Mouse (Mus musculus) adrenal gland, adult (tissue): ENCODE measurements at regions not wholly inside any gene's neighbourhood (a gene's known extent, or its start where the extent isn't known, plus 50 kb on each side); places are given as distances from the start of the nearest gene placed in this dataset.

Source experiments
- DNase-seq, 2 experiments: peaks; one replicate each; pipeline ENCODE4 v3.0.0; 2022 to 2023; ENCODE audit warnings: low spot score in 1 of 2; ENCODE audit not compliant: inconsistent age in 2 of 2

- DNase-seq: no peak
These were observed 194.7 kb upstream of the Rfx3 start for GRCm38 (mm10) chr19:28205691-28206090.

- no peak for DNase-seq
These were observed 192.8 kb upstream of the Rfx3 start for GRCm38 (mm10) chr19:28203719-28204118.

GRCm38 (mm10) chr19:28199385-28199784 is 188.4 kb upstream of the Rfx3 start:
- DNase-seq: no peak

GRCm38 (mm10) chr19:28196881-28197280 is 185.9 kb upstream of the Rfx3 start:
- no peak for DNase-seq

GRCm38 (mm10) chr19:28192248-28192647 is 181.3 kb upstream of the Rfx3 start:
- no peak for DNase-seq

- no peak for DNase-seq
These were observed 180.6 kb upstream of the Rfx3 start for GRCm38 (mm10) chr19:28191428-28192116.

GRCm38 (mm10) chr19:28190250-28190649 is 179.3 kb upstream of the Rfx3 start:
- DNase-seq: no peak

- no peak for DNase-seq
These were observed 177.4 kb upstream of the Rfx3 start for GRCm38 (mm10) chr19:28188363-28188762.

GRCm38 (mm10) chr19:28182411-28183182 is 171.6 kb upstream of the Rfx3 start:
- no peak for DNase-seq

GRCm38 (mm10) chr19:28181171-28181570 is 170.2 kb upstream of the Rfx3 start:
- no peak for DNase-seq

- DNase-seq: no peak
These were observed 167.1 kb upstream of the Rfx3 start for GRCm38 (mm10) chr19:28178114-28178513.

GRCm38 (mm10) chr19:28176821-28177220 is 165.9 kb upstream of the Rfx3 start:
- no peak for DNase-seq

- DNase-seq: no peak
These were observed 161.0 kb upstream of the Rfx3 start for GRCm38 (mm10) chr19:28171836-28172534.

- no peak for DNase-seq
These were observed 156.6 kb upstream of the Rfx3 start for GRCm38 (mm10) chr19:28167451-28168165.

GRCm38 (mm10) chr19:28166626-28167025 is 155.7 kb upstream of the Rfx3 start:
- no peak for DNase-seq

- DNase-seq: peak; percentile 60 to 87
These were observed 155.0 kb upstream of the Rfx3 start for GRCm38 (mm10) chr19:28165901-28166361.

GRCm38 (mm10) chr19:28163195-28163594 is 152.2 kb upstream of the Rfx3 start:
- DNase-seq: no peak

GRCm38 (mm10) chr19:28160582-28160981 is 149.6 kb upstream of the Rfx3 start:
- peak in 1 of 2 experiments; percentile 40 for DNase-seq

GRCm38 (mm10) chr19:28157196-28157595 is 146.2 kb upstream of the Rfx3 start:
- DNase-seq: no peak

- DNase-seq: no peak
These were observed 126.6 kb upstream of the Rfx3 start for GRCm38 (mm10) chr19:28137581-28137980.

- no peak for DNase-seq
These were observed 123.8 kb upstream of the Rfx3 start for GRCm38 (mm10) chr19:28134806-28135205.
